Mouse (Mus musculus): ENCODE data around the gene Gm44579. TPM values are rescaled to one million over a fixed set of nuclear protein-coding genes. Genes with fewer than 3 reads are reported as not detected.
A peak's percentile ranks its signal among the peaks of the same experiment; 100 is the strongest.

The Gm44579 gene
- not detected for total RNA-seq (2021)
- long read RNA-seq, experiment 1, result 0 reads
- long read RNA-seq, experiment 2, result 0 reads

- no peak for DNase-seq
These were observed at the start of gene Gm44579, which contains the start of gene Olfr287 for GRCm38 (mm10) chr15:98220877-98221276. TSS of gene Gm44579 (minus strand) at chr15:98220977. TSS of gene Olfr287 (minus strand) at chr15:98221056.

- DNase-seq, result no peak
These were observed 37.0 kb upstream of the Gm44579 start for GRCm38 (mm10) chr15:98257776-98258175.

- DNase-seq, result no peak
These were observed 36.4 kb upstream of the Gm44579 start, which contains the start of gene H1fnt for GRCm38 (mm10) chr15:98257193-98257592. TSS of gene H1fnt (minus strand) at chr15:98257293.

GRCm38 (mm10) chr15:98256271-98256670, 35.5 kb upstream of the Gm44579 start:
- no peak for DNase-seq

GRCm38 (mm10) chr15:98235442-98235841, 14.7 kb upstream of the Gm44579 start:
- DNase-seq, result no peak

GRCm38 (mm10) chr15:98234350-98234749, 13.6 kb upstream of the Gm44579 start, which contains the start of gene Olfr286:
TSS of gene Olfr286 (minus strand) at chr15:98234450.
- no peak for DNase-seq

GRCm38 (mm10) chr15:98226096-98226495, 5.3 kb upstream of the Gm44579 start:
- no peak for DNase-seq

GRCm38 (mm10) chr15:98225610-98226009, 4.8 kb upstream of the Gm44579 start:
- DNase-seq, result no peak

- DNase-seq, result no peak
These were observed 1.6 kb upstream of the Gm44579 start for GRCm38 (mm10) chr15:98222377-98222776.

- no peak for DNase-seq
These were observed 6.6 kb downstream of the Gm44579 start for GRCm38 (mm10) chr15:98214130-98214529.

- no peak for DNase-seq
These were observed 7.4 kb downstream of the Gm44579 start for GRCm38 (mm10) chr15:98213336-98213870.

- DNase-seq, result no peak
These were observed 11.1 kb downstream of the Gm44579 start for GRCm38 (mm10) chr15:98209676-98210075.

- DNase-seq, result no peak
These were observed 25.3 kb downstream of the Gm44579 start, which contains the start of gene Olfr288 for GRCm38 (mm10) chr15:98195442-98195841. TSS of gene Olfr288 (minus strand) at chr15:98195542.

- DNase-seq, result no peak
These were observed 36.3 kb downstream of the Gm44579 start for GRCm38 (mm10) chr15:98184456-98184855.

- no peak for DNase-seq
These were observed 38.8 kb downstream of the Gm44579 start for GRCm38 (mm10) chr15:98181856-98182570.

- peak; percentile 95 to 97 for DNase-seq
These were observed 39.6 kb downstream of the Gm44579 start for GRCm38 (mm10) chr15:98181132-98181711.

GRCm38 (mm10) chr15:98180567-98181131, 40.1 kb downstream of the Gm44579 start:
- no peak for DNase-seq

- DNase-seq, result no peak
These were observed 43.5 kb downstream of the Gm44579 start for GRCm38 (mm10) chr15:98177320-98177719.

- peak; percentile 18 to 60 for DNase-seq
These were observed 47.0 kb downstream of the Gm44579 start for GRCm38 (mm10) chr15:98173821-98174220.

- DNase-seq, result no peak
These were observed 48.7 kb downstream of the Gm44579 start for GRCm38 (mm10) chr15:98172113-98172512.

GRCm38 (mm10) chr15:98170917-98171316, 49.9 kb downstream of the Gm44579 start:
- DNase-seq, result no peak

- DNase-seq, result peak in 1 of 2 experiments; percentile 29
These were observed 50.4 kb downstream of the Gm44579 start for GRCm38 (mm10) chr15:98170365-98170764.

- no peak for DNase-seq
These were observed 52.2 kb downstream of the Gm44579 start for GRCm38 (mm10) chr15:98168622-98169004.

Data from heart, adult 18-20 months (tissue).